Mouse (Mus musculus) spleen, adult 2 months (tissue): ENCODE measurements around the gene Tyw3. TPM values are rescaled to one million over a fixed set of nuclear protein-coding genes. Genes with fewer than 3 reads are reported as not detected.

Experiments
- DNase-seq, 2 experiments: peaks; one replicate each; pipeline versions ENCODE4 v3.0.0 to v3.0.0-alpha.2; 2012 to 2021; ENCODE audit warnings: low spot score in 2 of 2, low read depth in 1 of 2
- H3K27ac ChIP-seq: fragments of 200-500 bp; 2 replicates; pipeline ENCODE4 v1.5.1; 2012; ENCODE audit warnings: low read length, inconsistent platforms; ENCODE audit not compliant: insufficient read depth
- H3K27me3 ChIP-seq: fragments of 200-500 bp; 2 replicates; pipeline ENCODE4 v1.6.1; 2012; ENCODE audit warnings: mild to moderate bottlenecking, moderate library complexity, low read length, inconsistent platforms; ENCODE audit not compliant: control insufficient read depth, insufficient read depth
- H3K36me3 ChIP-seq: fragments of 200-500 bp; 2 replicates; pipeline ENCODE4 v1.6.1; 2012; ENCODE audit warnings: mild to moderate bottlenecking, low read length, inconsistent platforms; ENCODE audit not compliant: control insufficient read depth, insufficient read depth
- H3K4me1 ChIP-seq: fragments of 200-500 bp; 2 replicates; pipeline ENCODE4 v1.6.1; 2011; ENCODE audit warnings: inconsistent platforms; ENCODE audit not compliant: control insufficient read depth, insufficient read depth, insufficient read length
- H3K4me3 ChIP-seq: fragments of 200-500 bp; 2 replicates; pipeline ENCODE4 v1.5.1; 2011; ENCODE audit warnings: mild to moderate bottlenecking, inconsistent platforms; ENCODE audit not compliant: insufficient read depth, insufficient read length; ENCODE audit errors: extremely low read depth
- CTCF ChIP-seq: fragments of 200-500 bp; IDR thresholded peaks from 2 replicates; pipeline ENCODE4 v1.5.1; 2011; ENCODE audit warnings: mild to moderate bottlenecking, inconsistent platforms; ENCODE audit not compliant: insufficient read depth, insufficient read length, insufficient replicate concordance; ENCODE audit errors: extremely low read depth
- POLR2A ChIP-seq: fragments of 200-500 bp; IDR thresholded peaks from 2 replicates; pipeline ENCODE4 v1.6.1; 2011; ENCODE audit warnings: low read depth, low read length, inconsistent platforms
- WGBS: fragments of 180-500 bp; shearing (Covaris S2); methylation state at CpG from one replicate; pipeline ENCODE4 v1.1.7; 2018; 5-methylcytosine and 5-hydroxymethylcytosine counted together
- polyA plus RNA-seq: library from polyadenylated mRNA; depleted of rRNA; stranded (reverse); fragments of >200 nt; gene quantifications from 2 replicates; pipeline ENCODE4 v1.2.3, GENCODE M21; 2012; rRNA removed

Tyw3 gene
- polyA plus RNA-seq, 1 experiment = 8.1 TPM

GRCm38 (mm10) chr3:154547549-154548426 is 49.1 kb downstream of the Tyw3 start:
- 18% methylated on average over 20 of the region's 20 CpGs for WGBS

GRCm38 (mm10) chr3:154546234-154546633 is 50.7 kb downstream of the Tyw3 start:
- Histone ChIP-seq H3K36me3 (no peaks in the 10 kb centered on the region), H3K27me3 (no peaks in the 10 kb centered on the region), H3K4me3 (no peak overlapping the region), H3K4me1 (no peaks in the 10 kb centered on the region), H3K27ac (no peak overlapping the region)
- WGBS = 73% methylated on average over 4 of the region's 4 CpGs
- DNase-seq = no peak
- TF ChIP-seq POLR2A (no peak), CTCF (no peak)

More at GRCm38 (mm10) chr3:154547549-154548426, 49.1 kb downstream of the Tyw3 start:
- Histone ChIP-seq H3K27me3 (no peaks in the 10 kb centered on the region), H3K4me3 (no peak overlapping the region), H3K36me3 (no peaks in the 10 kb centered on the region), H3K27ac (no peak overlapping the region), H3K4me1 (no peaks in the 10 kb centered on the region)
- TF ChIP-seq CTCF (no peak), POLR2A (no peak)
- no peak for DNase-seq

GRCm38 (mm10) chr3:154540086-154540911 is 56.6 kb downstream of the Tyw3 start:
- Histone ChIP-seq H3K4me1 (no peaks in the 10 kb centered on the region), H3K4me3 (no peak overlapping the region), H3K27me3 (no peaks in the 10 kb centered on the region), H3K36me3 (no peaks in the 10 kb centered on the region), H3K27ac (no peak overlapping the region)
- DNase-seq = no peak
- WGBS = 60% methylated on average over 10 of the region's 10 CpGs
- TF ChIP-seq POLR2A (no peak), CTCF (no peak)

- no peak overlapping the region for H3K27ac ChIP-seq
- H3K4me3 ChIP-seq = no peak overlapping the region
- no peaks in the 10 kb centered on the region for H3K27me3 ChIP-seq
- TF ChIP-seq CTCF (no peak), POLR2A (no peak)
- no peak for DNase-seq
- H3K4me1 ChIP-seq = no peaks in the 10 kb centered on the region
- no peaks in the 10 kb centered on the region for H3K36me3 ChIP-seq
- WGBS = 83% methylated on average over 5 of the region's 5 CpGs
These were observed 60.8 kb downstream of the Tyw3 start for GRCm38 (mm10) chr3:154536134-154536533.

GRCm38 (mm10) chr3:154533246-154533645 is 63.7 kb downstream of the Tyw3 start:
- no peaks in the 10 kb centered on the region for H3K4me1 ChIP-seq
- no peak overlapping the region for H3K27ac ChIP-seq
- H3K36me3 ChIP-seq = no peaks in the 10 kb centered on the region
- no peaks in the 10 kb centered on the region for H3K27me3 ChIP-seq
- WGBS = 82% methylated on average over 5 of the region's 5 CpGs
- H3K4me3 ChIP-seq = no peak overlapping the region
- no peak for DNase-seq
- no peak for TF ChIP-seq CTCF
- TF ChIP-seq POLR2A = no peak

- Histone ChIP-seq H3K27ac (no peak overlapping the region), H3K4me3 (no peak overlapping the region), H3K36me3 (no peaks in the 10 kb centered on the region), H3K27me3 (no peaks in the 10 kb centered on the region), H3K4me1 (no peaks in the 10 kb centered on the region)
- 80% methylated on average over 5 of the region's 5 CpGs for WGBS
- TF ChIP-seq CTCF (no peak), POLR2A (no peak)
- no peak for DNase-seq
These were observed 67.9 kb downstream of the Tyw3 start for GRCm38 (mm10) chr3:154528973-154529372.

- no peak for TF ChIP-seq CTCF
- no peak for TF ChIP-seq POLR2A
- H3K4me3 ChIP-seq = no peak overlapping the region
- WGBS = 42% methylated on average over 6 of the region's 6 CpGs
- H3K27me3 ChIP-seq = no peaks in the 10 kb centered on the region
- no peaks in the 10 kb centered on the region for H3K4me1 ChIP-seq
- H3K36me3 ChIP-seq = no peaks in the 10 kb centered on the region
- H3K27ac ChIP-seq = no peak overlapping the region
- no peak for DNase-seq
These were observed 70.3 kb downstream of the Tyw3 start for GRCm38 (mm10) chr3:154526610-154527009.

Other genes with a start within 250 kb of the Tyw3 start
- gene Cryz, start 393 bp downstream of the Tyw3 start, polyA plus RNA-seq = 1.9 and 2.5 TPM in 2 replicates
- 0.02 TPM in 1 of 2 replicates, not detected in the other for gene Erich3, start 66.8 kb upstream of the Tyw3 start, polyA plus RNA-seq